Mouse (Mus musculus) embryo, embryonic 9.5 days (tissue): ENCODE measurements at regions not wholly inside any gene's neighbourhood (a gene's known extent, or its start where the extent isn't known, plus 50 kb on each side); places are given as distances from the start of the nearest gene placed in this dataset.

Source experiments
- DNase-seq: peaks from one replicate; pipeline ENCODE4 v3.0.0-alpha.2; 2017; ENCODE audit errors: extremely low spot score

- no peak for DNase-seq
These were observed 308.5 kb downstream of the Sox4 start for GRCm38 (mm10) chr13:28644846-28645574.

- DNase-seq, result peak; percentile 29
These were observed 312.7 kb downstream of the Sox4 start for GRCm38 (mm10) chr13:28640826-28641225.

- DNase-seq, result no peak
These were observed 318.1 kb downstream of the Sox4 start for GRCm38 (mm10) chr13:28635230-28635950.

- peak; percentile 30 for DNase-seq
These were observed 319.9 kb downstream of the Sox4 start for GRCm38 (mm10) chr13:28633541-28634041.

- DNase-seq, result peak; percentile 66
These were observed 323.8 kb downstream of the Sox4 start for GRCm38 (mm10) chr13:28629431-28630331.

GRCm38 (mm10) chr13:28628751-28629150 is 324.8 kb downstream of the Sox4 start:
- DNase-seq, result no peak

- no peak for DNase-seq
These were observed 334.6 kb downstream of the Sox4 start for GRCm38 (mm10) chr13:28618961-28619360.

- DNase-seq, result no peak
These were observed 336.0 kb downstream of the Sox4 start for GRCm38 (mm10) chr13:28617503-28617902.

GRCm38 (mm10) chr13:28616645-28617381 is 336.7 kb downstream of the Sox4 start:
- DNase-seq, result no peak

- DNase-seq, result no peak
These were observed 345.9 kb downstream of the Sox4 start for GRCm38 (mm10) chr13:28607551-28608114.

- no peak for DNase-seq
These were observed 346.9 kb downstream of the Sox4 start for GRCm38 (mm10) chr13:28606651-28607050.

GRCm38 (mm10) chr13:28605833-28606232 is 347.7 kb downstream of the Sox4 start:
- no peak for DNase-seq

- no peak for DNase-seq
These were observed 346.7 kb downstream of the Gm11361 start for GRCm38 (mm10) chr13:28604016-28604415.

- DNase-seq, result no peak
These were observed 343.5 kb downstream of the Gm11361 start for GRCm38 (mm10) chr13:28600792-28601191.

- no peak for DNase-seq
These were observed 339.0 kb downstream of the Gm11361 start for GRCm38 (mm10) chr13:28596367-28596766.

- DNase-seq, result no peak
These were observed 334.8 kb downstream of the Gm11361 start for GRCm38 (mm10) chr13:28592176-28592575.

GRCm38 (mm10) chr13:28587977-28588376 is 330.6 kb downstream of the Gm11361 start:
- DNase-seq, result no peak

GRCm38 (mm10) chr13:28586693-28587092 is 329.4 kb downstream of the Gm11361 start:
- no peak for DNase-seq

- no peak for DNase-seq
These were observed 328.8 kb downstream of the Gm11361 start for GRCm38 (mm10) chr13:28586140-28586539.

- no peak for DNase-seq
These were observed 326.3 kb downstream of the Gm11361 start for GRCm38 (mm10) chr13:28583617-28584016.
